Comparison of ENCODE assay signal across 8 mouse cellular contexts in the genomic region with DNA sequence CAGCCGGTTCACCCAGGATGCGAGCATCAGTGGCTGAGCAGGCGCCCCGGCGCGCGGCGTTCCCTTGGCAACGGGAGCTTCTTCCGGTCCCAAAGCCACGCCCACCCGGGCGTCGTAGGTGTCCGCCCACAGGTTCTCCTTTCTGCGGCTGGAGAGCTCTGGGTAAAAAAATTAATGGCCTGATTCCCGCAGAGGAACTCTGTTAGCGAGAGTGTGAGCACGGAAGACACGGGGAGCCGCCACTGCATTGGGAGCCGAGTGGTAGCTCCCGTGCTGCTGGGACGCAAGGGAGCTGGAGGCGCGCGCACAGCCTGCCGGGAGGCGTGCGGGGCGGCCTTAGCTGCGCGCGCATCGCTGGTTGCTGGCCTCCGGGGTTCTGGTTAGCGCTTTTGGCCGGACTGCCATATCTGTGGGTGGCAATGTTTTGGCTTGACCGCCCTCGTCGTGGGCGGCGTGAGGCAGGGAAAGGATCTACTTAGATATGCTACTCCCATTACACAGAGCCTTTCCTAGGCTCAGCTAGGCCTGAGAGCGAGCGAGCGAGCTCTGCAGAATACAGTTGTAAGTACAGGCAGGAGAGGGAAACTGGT. TPM values are rescaled to one million over a fixed set of nuclear protein-coding genes. Genes with fewer than 3 reads are reported as not detected.
A peak's percentile ranks its signal among the peaks of the same experiment; 100 is the strongest.
DNase-seq lines count a peak whose midpoint lies in the region; ATAC-seq lines count a peak whose summit lies in the region.

A gene (minus strand): TSS at position 290 of the 590 bp plus-strand sequence.

- H3K4me3 ChIP-seq in embryonic facial prominence, embryonic 11.5 days (ENCODE audit: low read depth, low read length), result peak within 1 kb of the TSS; percentile 47
- peak within 1 kb of the TSS; percentile 74 for H3K4me3 ChIP-seq in intestine, embryonic 16.5 days (ENCODE audit: low read length)

- peak within 1 kb of the TSS; percentile 79 for H3K9ac ChIP-seq in embryonic facial prominence, embryonic 11.5 days (replicated peaks; ENCODE audit: low read length)
- peak within 1 kb of the TSS; percentile 77 for H3K9ac ChIP-seq in intestine, embryonic 16.5 days (ENCODE audit: low read depth, low read length)

- peak; percentile 95 for DNase-seq in adrenal gland, postnatal 25 days
- peak; percentile 93 for DNase-seq in embryonic facial prominence, embryonic 11.5 days (ENCODE audit: low spot score)
- DNase-seq in gonadal fat pad, adult 2 months (ENCODE audit: low read depth), result peak; percentile 62
- DNase-seq in left cerebral cortex, postnatal 25 days (ENCODE audit: low spot score in 2 of 2), result peak; percentile 97 to 98
- DNase-seq in mesoderm, embryonic 11.5 days (ENCODE audit: low read depth, low spot score), result peak; percentile 94
- peak; percentile 96 for DNase-seq in right cerebral cortex, postnatal 25 days
- peak; percentile 91 to 93 for DNase-seq in urinary bladder, postnatal 36 days (ENCODE audit: low spot score in 2 of 2)

- peak; percentile 96 for ATAC-seq in embryonic facial prominence, embryonic 11.5 days (replicated peaks; ENCODE audit: insufficient number of reproducible peaks, low FRiP score, low TSS enrichment, low read depth)
- peak; percentile 100 for ATAC-seq in intestine, embryonic 16.5 days

- intact Hi-C loops in left cerebral cortex, postnatal 25 days (cut with DNase I), result no loop called here

- peak within 1 kb of the TSS; percentile 91 for H3K27ac ChIP-seq in embryonic facial prominence, embryonic 11.5 days (replicated peaks; ENCODE audit: low read depth, low read length)
- H3K27ac ChIP-seq in intestine, embryonic 16.5 days (ENCODE audit: low read length), result peak within 1 kb of the TSS; percentile 98

- H3K9me3 ChIP-seq in embryonic facial prominence, embryonic 11.5 days (replicated peaks; ENCODE audit: control insufficient read depth, low read length), result no peaks in the 10 kb centered on the region
- H3K9me3 ChIP-seq in intestine, embryonic 16.5 days (ENCODE audit: control insufficient read depth, low read length), result no peaks in the 10 kb centered on the region

- no peaks in the 10 kb centered on the region for H3K27me3 ChIP-seq in embryonic facial prominence, embryonic 11.5 days (ENCODE audit: control insufficient read depth, insufficient read depth, low read length)
- no peaks in the 10 kb centered on the region for H3K27me3 ChIP-seq in intestine, embryonic 16.5 days (replicated peaks; ENCODE audit: control insufficient read depth, insufficient read depth, low read length)

- H3K36me3 ChIP-seq in embryonic facial prominence, embryonic 11.5 days (replicated peaks; ENCODE audit: control insufficient read depth, insufficient read depth, low read depth, low read length), result no peaks in the 10 kb centered on the region
- no peaks in the 10 kb centered on the region for H3K36me3 ChIP-seq in intestine, embryonic 16.5 days (ENCODE audit: control insufficient read depth, insufficient read depth, low read length)

- H3K4me2 ChIP-seq in embryonic facial prominence, embryonic 11.5 days (ENCODE audit: low read depth, low read length), result peak within 1 kb of the TSS; percentile 45
- peak within 1 kb of the TSS; percentile 81 for H3K4me2 ChIP-seq in intestine, embryonic 16.5 days (ENCODE audit: low read depth, low read length)

- WGBS in embryonic facial prominence, embryonic 11.5 days, result 0% methylated on average over 46 of the region's 46 CpGs
- WGBS in intestine, embryonic 16.5 days, result under 1% methylated on average over 46 of the region's 46 CpGs

- H3K4me1 ChIP-seq in embryonic facial prominence, embryonic 11.5 days (ENCODE audit: control insufficient read depth, insufficient read depth, low read length), result no peaks in the 10 kb centered on the region
- no peaks in the 10 kb centered on the region for H3K4me1 ChIP-seq in intestine, embryonic 16.5 days (ENCODE audit: control insufficient read depth, insufficient read depth, low read length)

RNA-seq across cellular contexts. Expression of the gene that starts here (rescaled TPM):
- 5.8 and 7.9 TPM in 2 replicates for total RNA-seq in adrenal gland, postnatal 25 days (2021)
- 50.1 and 50.8 TPM in 2 replicates for polyA plus RNA-seq in embryonic facial prominence, embryonic 11.5 days (2014; fragmentation: Nextera tagmentation; extraction: Ambion mirVana)
- polyA plus RNA-seq in gonadal fat pad, adult 2 months (2012; rRNA removed), result 5.8 and 7.9 TPM in 2 replicates
- polyA plus RNA-seq in intestine, embryonic 16.5 days (2015; fragmentation: Nextera tagmentation; extraction: Ambion mirVana), result 14.3 and 15.4 TPM in 2 replicates
- 10 to 100 TPM; 29.6 to 32.1 TPM for total RNA-seq in left cerebral cortex, postnatal 25 days (2021)

Comparison
In these comparisons a context has a peak if more than half of its experiments do, and no peak if none do; other contexts are left out.
1. Peak in every context shown above with its lines: DNase-seq, ATAC-seq, H3K4me3 ChIP-seq and H3K27ac ChIP-seq.